Mouse (Mus musculus) neural tube, embryonic 14.5 days (tissue): ENCODE results near the gene Sat2. TPM values are rescaled to one million over a fixed set of nuclear protein-coding genes. Genes with fewer than 3 reads are reported as not detected.

Source experiments
- ATAC-seq: fragments of 200-750 bp; cut with Nextera tagmentation; 2 replicates; pipeline ENCODE4 v1.8.0; 2017; ENCODE audit warnings: low read depth, mild to moderate bottlenecking, moderate TSS enrichment, moderate library complexity
- H3K27ac ChIP-seq: fragments of 300-500 bp; sonication (generic); 2 replicates; pipeline ENCODE4 v1.5.1; 2014; ENCODE audit warnings: low read depth, mild to moderate bottlenecking, control low read depth, low read length, moderate library complexity, mixed read lengths
- H3K27me3 ChIP-seq: fragments of 300-500 bp; sonication (generic); 2 replicates; pipeline ENCODE4 v1.6.1; 2014; ENCODE audit warnings: low read length; ENCODE audit not compliant: control insufficient read depth, insufficient read depth
- H3K36me3 ChIP-seq: fragments of 300-500 bp; sonication (generic); 2 replicates; pipeline ENCODE4 v1.6.1; 2014; ENCODE audit warnings: low read length, mixed read lengths; ENCODE audit not compliant: control insufficient read depth, insufficient read depth
- H3K4me1 ChIP-seq: fragments of 300-500 bp; sonication (generic); 2 replicates; pipeline ENCODE4 v1.6.1; 2014; ENCODE audit warnings: low read length; ENCODE audit not compliant: control insufficient read depth, insufficient read depth
- H3K4me2 ChIP-seq: fragments of 300-500 bp; sonication (generic); 2 replicates; pipeline ENCODE4 v1.6.1; 2014; ENCODE audit warnings: mild to moderate bottlenecking, low read depth, low read length, control low read depth
- H3K4me3 ChIP-seq: fragments of 300-500 bp; sonication (generic); 2 replicates; pipeline ENCODE4 v1.5.1; 2014; ENCODE audit warnings: low read depth, low read length, control low read depth, mixed read lengths
- H3K9ac ChIP-seq: fragments of 300-500 bp; sonication (generic); replicated peaks from 2 replicates; pipeline ENCODE4 v1.6.1; 2014; ENCODE audit warnings: low read depth, mild to moderate bottlenecking, control low read depth, low read length, mixed read lengths
- H3K9me3 ChIP-seq: fragments of 300-500 bp; sonication (generic); 2 replicates; pipeline ENCODE4 v1.6.1; 2016; ENCODE audit warnings: low read length; ENCODE audit not compliant: control insufficient read depth
- WGBS: fragments of 180-500 bp; shearing (Covaris S2); extraction: QIAGEN DNeasy Blood & Tissue Kit; methylation state at CpG from one replicate; pipeline ENCODE4 v1.1.7; 2014; 5-methylcytosine and 5-hydroxymethylcytosine counted together
- polyA plus RNA-seq: library from polyadenylated mRNA; unstranded; fragments of >200 nt; fragmentation: Nextera tagmentation; extraction: Ambion mirVana; gene quantifications from 2 replicates; pipeline ENCODE4 v1.2.1, GENCODE M21; 2014

Gene Sat2
- polyA plus RNA-seq, 1 experiment from 2014 or later: 25.1 TPM

DNA sequence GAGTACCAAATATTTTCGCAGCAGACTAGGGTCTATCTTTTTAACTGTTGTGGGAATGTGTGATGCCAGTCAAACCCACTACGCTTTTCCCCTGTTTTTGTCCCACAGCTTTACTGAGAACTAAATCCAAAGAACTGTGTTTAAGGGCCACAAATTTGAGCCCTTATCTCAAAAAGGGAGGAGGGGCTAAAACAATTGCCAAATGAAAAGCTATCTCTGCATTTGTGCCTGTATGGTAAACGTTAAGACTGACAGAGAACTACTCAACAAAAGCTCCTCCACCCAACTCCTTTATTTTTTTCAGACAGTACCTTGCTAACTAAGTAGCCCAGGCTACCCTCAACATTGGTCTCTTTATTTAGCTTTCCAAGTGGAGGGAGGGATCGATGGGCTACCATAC lies 29.0 kb upstream of the Sat2 start:
- ATAC-seq: no peak
- no peaks in the 10 kb centered on the region for H3K9me3 ChIP-seq
- H3K4me1 ChIP-seq: no peaks in the 10 kb centered on the region
- H3K9ac ChIP-seq: no peak overlapping the region
- H3K27ac ChIP-seq: no peak overlapping the region
- no peak overlapping the region for H3K4me2 ChIP-seq
- H3K36me3 ChIP-seq: peaks cover 30% of the 10 kb centered on the region
- no peak overlapping the region for H3K4me3 ChIP-seq
- 90% methylated on average over 4 of the region's 4 CpGs for WGBS
- H3K27me3 ChIP-seq: no peaks in the 10 kb centered on the region

DNA sequence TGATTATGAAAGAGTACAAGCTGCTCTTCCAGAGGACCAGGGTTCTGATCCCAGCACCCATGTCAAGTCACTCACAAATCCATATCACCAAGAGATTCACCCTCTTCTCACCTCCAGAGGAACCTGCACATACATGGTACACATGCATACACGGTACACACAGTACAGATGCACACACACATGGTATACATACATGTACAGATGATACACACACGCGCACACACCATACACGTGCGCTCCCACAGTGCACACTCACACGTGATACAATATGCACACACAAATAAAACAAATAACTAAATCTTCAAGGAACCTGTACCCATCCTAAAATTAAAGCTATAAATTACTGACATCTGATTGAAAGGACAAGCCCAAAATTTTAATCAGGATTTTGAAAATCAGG lies 27.0 kb upstream of the Sat2 start:
- Histone ChIP-seq H3K4me3 (no peak overlapping the region), H3K27ac (no peak overlapping the region), H3K9me3 (no peaks in the 10 kb centered on the region), H3K27me3 (no peaks in the 10 kb centered on the region), H3K4me1 (no peaks in the 10 kb centered on the region), H3K4me2 (no peak overlapping the region), H3K36me3 (0 out of 2 replicates have a peak, but pooled peaks cover 10% of the 10 kb centered on the region), H3K9ac (no peak overlapping the region)
- ATAC-seq: no peak
- WGBS: 96% methylated on average over 6 of the region's 6 CpGs

DNA sequence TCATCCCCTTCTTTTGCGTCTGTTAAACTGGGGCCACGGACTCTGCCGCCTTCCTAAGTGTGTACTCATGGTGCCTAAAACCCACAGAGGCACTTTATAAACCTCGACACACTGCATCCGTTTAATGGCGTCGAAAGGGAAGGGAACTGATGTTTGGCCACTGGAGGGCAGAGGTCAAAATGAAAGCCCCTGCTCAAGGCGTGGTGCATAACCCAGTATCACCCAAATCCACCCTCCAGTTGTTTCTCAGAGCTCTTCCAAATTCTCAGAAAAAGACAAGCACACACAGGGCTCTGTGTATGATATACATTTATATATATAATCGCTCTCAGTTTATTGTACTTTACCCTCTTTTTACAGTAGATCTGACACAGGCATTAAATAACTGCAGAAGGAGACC lies 22.4 kb upstream of the Sat2 start:
- Histone ChIP-seq H3K4me2 (no peak overlapping the region), H3K4me1 (peaks cover 7% of the 10 kb centered on the region), H3K9me3 (no peaks in the 10 kb centered on the region), H3K27ac (peak overlapping the region; percentile 25), H3K27me3 (no peaks in the 10 kb centered on the region), H3K4me3 (no peak overlapping the region), H3K9ac (no peak overlapping the region), H3K36me3 (peaks cover 3% of the 10 kb centered on the region; the same call in 1 of the 2 replicates)
- WGBS: 6% methylated on average over 9 of the region's 9 CpGs
- no peak for ATAC-seq

DNA sequence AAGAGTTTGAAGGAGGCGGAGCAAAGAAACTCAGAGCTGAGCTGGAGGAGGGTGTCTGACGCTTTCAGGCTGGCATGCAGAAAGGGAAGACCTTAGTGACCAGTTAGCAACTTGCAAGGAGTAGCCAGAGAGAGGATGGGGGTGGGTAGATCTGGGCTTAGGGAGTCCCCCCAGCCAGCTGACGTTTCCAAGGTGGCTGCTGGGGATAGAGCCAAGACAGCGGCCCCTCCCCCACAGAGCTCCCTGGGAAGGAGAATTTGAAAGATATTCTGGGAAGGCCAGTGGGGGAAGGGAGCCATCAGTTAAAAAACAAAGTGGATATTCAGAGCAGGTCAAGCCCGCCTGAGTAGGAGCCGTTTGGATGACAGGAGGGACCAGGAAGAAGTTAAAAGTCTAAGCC lies 21.7 kb upstream of the Sat2 start:
- Histone ChIP-seq H3K27ac (peak overlapping the region; percentile 46), H3K9me3 (no peaks in the 10 kb centered on the region), H3K4me3 (no peak overlapping the region), H3K4me2 (peak overlapping the region; percentile 8; the same call in 1 of the 2 replicates), H3K27me3 (no peaks in the 10 kb centered on the region), H3K36me3 (peaks cover 3% of the 10 kb centered on the region; the same call in 1 of the 2 replicates), H3K9ac (no peak overlapping the region), H3K4me1 (peaks cover 13% of the 10 kb centered on the region)
- WGBS: 14% methylated on average over 6 of the region's 6 CpGs
- ATAC-seq: peak; percentile 65; the same call in 1 of the 2 replicates

DNA sequence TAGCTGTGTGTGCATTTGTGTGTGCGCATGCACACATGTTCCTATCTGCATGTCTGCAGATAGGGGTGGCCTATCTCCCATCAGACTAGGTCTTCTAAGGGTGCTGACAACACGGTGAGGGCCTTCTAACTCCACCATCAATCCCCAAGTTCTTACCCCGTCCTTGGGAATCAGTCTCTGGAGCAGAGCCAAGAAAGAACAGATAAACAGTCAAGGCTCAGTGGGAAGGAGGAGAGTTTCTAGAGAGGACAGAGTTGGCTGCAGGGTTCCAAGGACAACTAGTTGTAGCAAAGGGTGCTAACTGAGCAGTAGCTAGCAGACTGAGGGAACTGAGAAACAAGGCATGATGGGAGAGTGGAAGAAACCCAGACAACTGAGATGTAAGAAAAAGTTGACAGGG lies 20.1 kb upstream of the Sat2 start:
- H3K9me3 ChIP-seq: no peaks in the 10 kb centered on the region
- no peak for ATAC-seq
- no peak overlapping the region for H3K4me3 ChIP-seq
- no peaks in the 10 kb centered on the region for H3K27me3 ChIP-seq
- no peak overlapping the region for H3K9ac ChIP-seq
- no peak overlapping the region for H3K27ac ChIP-seq
- 81% methylated on average over 3 of the region's 3 CpGs for WGBS
- peaks cover 3% of the 10 kb centered on the region; the same call in 1 of the 2 replicates for H3K36me3 ChIP-seq
- H3K4me2 ChIP-seq: no peak overlapping the region
- H3K4me1 ChIP-seq: peaks cover 13% of the 10 kb centered on the region

DNA sequence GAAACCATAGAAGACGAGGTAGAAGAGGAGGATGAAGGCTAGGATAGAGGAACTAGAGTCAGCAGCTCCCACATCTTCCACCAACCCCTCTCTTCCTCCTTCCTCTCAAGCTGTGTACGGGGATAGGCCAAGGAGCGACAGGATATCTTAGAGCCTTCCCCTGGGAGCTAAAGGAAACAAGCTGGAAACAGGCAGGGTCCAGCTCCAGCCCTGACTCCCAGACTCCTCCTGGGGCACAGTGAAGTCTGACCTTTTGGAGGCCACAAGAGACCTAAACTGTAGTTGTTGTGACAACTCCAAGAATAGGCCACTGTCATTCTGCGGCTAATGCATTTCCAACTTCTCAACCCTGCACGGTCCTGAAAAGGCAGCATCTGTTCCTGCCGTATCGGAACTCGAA lies 18.3 kb upstream of the Sat2 start:
- H3K27me3 ChIP-seq: no peaks in the 10 kb centered on the region
- H3K9me3 ChIP-seq: no peaks in the 10 kb centered on the region
- peaks cover 3% of the 10 kb centered on the region; the same call in 1 of the 2 replicates for H3K36me3 ChIP-seq
- H3K4me2 ChIP-seq: peak overlapping the region; percentile 98; the same call in 1 of the 2 replicates
- H3K4me1 ChIP-seq: peaks cover 13% of the 10 kb centered on the region
- no peak overlapping the region for H3K27ac ChIP-seq
- H3K9ac ChIP-seq: no peak overlapping the region
- WGBS: 80% methylated on average over 8 of the region's 8 CpGs
- ATAC-seq: no peak
- H3K4me3 ChIP-seq: no peak overlapping the region; the same call in 1 of the 2 replicates

DNA sequence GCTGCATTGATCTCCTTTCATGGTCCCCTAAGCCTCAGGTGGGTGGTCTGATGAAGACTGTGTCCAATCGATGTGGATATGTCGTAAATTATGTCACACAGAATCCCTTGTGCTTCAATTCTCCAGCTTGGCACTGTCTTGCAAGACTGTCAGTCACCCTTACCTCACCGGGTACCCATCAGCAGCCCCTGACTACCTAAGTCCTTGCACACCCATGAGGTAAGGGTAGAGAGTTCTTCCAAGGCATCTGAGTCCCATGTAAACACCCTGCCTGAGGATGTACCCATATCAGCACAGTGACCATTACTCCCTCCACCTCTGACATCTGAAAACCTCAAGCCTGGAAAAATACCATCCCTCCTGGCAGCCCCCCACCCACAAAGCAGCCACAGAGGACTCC lies 17.5 kb upstream of the Sat2 start:
- Histone ChIP-seq H3K4me2 (peak overlapping the region; percentile 98), H3K4me3 (peak overlapping the region; percentile 54), H3K27ac (no peak overlapping the region), H3K9me3 (no peaks in the 10 kb centered on the region), H3K9ac (peak overlapping the region; percentile 55), H3K36me3 (peaks cover 3% of the 10 kb centered on the region; the same call in 1 of the 2 replicates), H3K27me3 (no peaks in the 10 kb centered on the region), H3K4me1 (peaks cover 13% of the 10 kb centered on the region)
- 31% methylated on average over 3 of the region's 3 CpGs for WGBS
- peak; percentile 18; the same call in 1 of the 2 replicates for ATAC-seq

DNA sequence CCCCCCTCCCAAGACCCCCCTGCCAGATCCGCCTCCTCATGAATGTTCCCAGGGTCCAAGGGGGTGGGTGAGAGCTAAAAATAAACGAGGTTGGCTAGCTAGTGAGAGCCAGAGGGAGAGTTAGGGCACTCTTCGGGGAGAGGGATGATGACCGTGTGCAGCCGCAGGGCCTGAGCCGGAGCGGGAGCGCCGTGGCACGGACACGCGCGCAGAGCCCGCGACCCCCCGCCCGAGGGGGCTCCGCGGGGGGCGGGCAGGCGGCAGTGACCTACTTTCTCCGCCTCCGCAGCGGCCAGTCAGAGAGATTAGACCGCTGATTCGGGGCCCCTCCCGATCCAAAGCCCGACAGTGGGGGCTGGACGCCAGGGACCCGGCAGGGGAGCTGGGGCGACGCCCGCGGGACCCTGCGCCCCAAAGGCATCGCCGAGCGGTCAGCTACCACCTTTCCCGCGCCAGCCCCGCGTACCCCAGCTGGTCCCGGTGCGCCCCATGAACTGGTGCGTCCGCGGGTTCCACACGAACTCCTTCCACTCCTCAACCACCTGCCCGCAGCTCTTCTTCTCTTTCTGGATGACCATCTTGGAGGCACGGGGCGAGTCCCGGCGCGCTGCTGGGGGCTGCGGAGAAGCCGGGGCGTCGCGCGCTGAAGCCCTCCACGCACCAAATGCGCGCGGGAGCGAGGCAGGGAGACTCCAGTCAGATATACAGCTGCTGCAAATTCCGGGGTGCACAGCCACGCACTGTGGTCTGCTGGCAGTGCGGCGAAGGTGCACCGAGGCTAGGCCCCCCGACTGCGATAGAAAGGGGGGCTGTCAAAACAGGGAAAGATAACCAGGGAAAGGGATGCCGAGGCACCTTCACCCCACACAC lies 16.8 kb upstream of the Sat2 start:
- Histone ChIP-seq H3K4me1 (peaks cover 13% of the 10 kb centered on the region), H3K9me3 (no peaks in the 10 kb centered on the region), H3K36me3 (peaks cover 3% of the 10 kb centered on the region; the same call in 1 of the 2 replicates), H3K4me2 (peak overlapping the region; percentile 98), H3K27ac (peak overlapping the region; percentile 58; the same call in 1 of the 2 replicates), H3K4me3 (peak overlapping the region; percentile 54), H3K27me3 (no peaks in the 10 kb centered on the region), H3K9ac (peak overlapping the region; percentile 55)
- peak; percentile 52 for ATAC-seq
- under 1% methylated on average over 71 of the region's 73 CpGs for WGBS
